Mouse (Mus musculus) ES-E14 (cell line): ENCODE results near the gene Gbp2b.

Source experiments
- CHD2 ChIP-seq: IDR thresholded peaks from 2 replicates; pipeline ENCODE4 v1.6.1; 2014; ENCODE audit warnings: mild to moderate bottlenecking, low read depth, low read length, inconsistent platforms
- HCFC1 ChIP-seq: IDR thresholded peaks from 2 replicates; pipeline ENCODE4 v1.6.1; 2012; ENCODE audit warnings: low read length, inconsistent platforms, borderline replicate concordance; ENCODE audit not compliant: insufficient read depth
- MAFK ChIP-seq: IDR thresholded peaks from 2 replicates; pipeline ENCODE4 v1.6.1; 2014; ENCODE audit warnings: mild to moderate bottlenecking, low read depth, low read length, inconsistent platforms; ENCODE audit not compliant: insufficient read depth
- ZC3H11A ChIP-seq: IDR thresholded peaks from 2 replicates; pipeline ENCODE4 v1.6.1; 2012; ENCODE audit warnings: low read depth, mild to moderate bottlenecking, inconsistent platforms, low read length, borderline replicate concordance
- ZNF384 ChIP-seq: IDR thresholded peaks from 2 replicates; pipeline ENCODE4 v1.6.1; 2012; ENCODE audit warnings: low read depth, low read length, inconsistent platforms

DNA sequence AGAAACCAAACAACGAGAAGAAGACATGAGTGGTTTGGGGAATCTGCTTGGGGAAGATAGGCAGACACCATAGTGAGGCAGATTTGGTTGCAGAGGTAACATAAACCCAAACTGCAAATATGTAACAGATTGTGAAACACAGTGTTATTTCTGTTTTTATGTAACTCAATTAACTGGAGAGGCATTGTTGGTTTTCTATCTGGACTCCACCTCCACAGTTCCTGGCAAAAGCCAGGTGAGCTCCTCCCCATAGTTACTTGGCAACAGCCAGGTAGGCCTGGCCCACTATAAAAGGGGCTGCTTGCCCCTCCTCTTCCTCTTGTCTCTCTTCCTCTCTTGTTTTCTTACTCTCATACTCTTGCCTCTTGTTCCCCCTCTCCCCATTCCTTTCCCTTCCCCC lies 40.0 kb upstream of the Gbp2b start:
- TF ChIP-seq ZC3H11A (no peak), HCFC1 (no peak), ZNF384 (no peak), CHD2 (no peak), MAFK (no peak)
